Mouse (Mus musculus) hindbrain, embryonic 12.5 days (tissue): ENCODE data around the gene Ttc9b. TPM values are rescaled to one million over a fixed set of nuclear protein-coding genes. Genes with fewer than 3 reads are reported as not detected.

Experiments used
- ATAC-seq: fragments of 200-750 bp; cut with Nextera tagmentation; 2 replicates; pipeline ENCODE4 v1.8.0; 2017; ENCODE audit warnings: moderate TSS enrichment; ENCODE audit not compliant: low FRiP score
- H3K27ac ChIP-seq: fragments of 300-500 bp; sonication (generic); 2 replicates; pipeline ENCODE4 v1.5.1; 2016; ENCODE audit warnings: mild to moderate bottlenecking
- H3K27me3 ChIP-seq: fragments of 300-500 bp; sonication (generic); 2 replicates; pipeline ENCODE4 v1.6.1; 2016; ENCODE audit warnings: mild to moderate bottlenecking
- H3K36me3 ChIP-seq: fragments of 300-500 bp; sonication (generic); 2 replicates; pipeline ENCODE4 v1.6.1; 2016; ENCODE audit warnings: mild to moderate bottlenecking
- H3K4me1 ChIP-seq: fragments of 300-500 bp; sonication (generic); 2 replicates; pipeline ENCODE4 v1.6.1; 2016
- H3K4me2 ChIP-seq: fragments of 300-500 bp; sonication (generic); replicated peaks from 2 replicates; pipeline ENCODE4 v1.6.1; 2016; ENCODE audit warnings: mild to moderate bottlenecking
- H3K4me3 ChIP-seq: fragments of 300-500 bp; sonication (generic); 2 replicates; pipeline ENCODE4 v1.5.1; 2016; ENCODE audit warnings: mild to moderate bottlenecking
- H3K9ac ChIP-seq: fragments of 300-500 bp; sonication (generic); 2 replicates; pipeline ENCODE4 v1.6.1; 2016; ENCODE audit warnings: mild to moderate bottlenecking, moderate library complexity
- H3K9me3 ChIP-seq: fragments of 300-500 bp; sonication (generic); replicated peaks from 2 replicates; pipeline ENCODE4 v1.6.1; 2016; ENCODE audit warnings: mild to moderate bottlenecking
- WGBS: fragments of 180-500 bp; shearing (Covaris S2); methylation state at CpG from one replicate; pipeline ENCODE4 v1.1.7; 2016; 5-methylcytosine and 5-hydroxymethylcytosine counted together
- polyA plus RNA-seq: library from polyadenylated mRNA; unstranded; fragments of >200 nt; fragmentation: Nextera tagmentation; extraction: Ambion mirVana; gene quantifications from 2 replicates; pipeline ENCODE4 v1.2.1, GENCODE M21; 2016

Ttc9b gene
- polyA plus RNA-seq, 1 experiment from 2014 or later, result 20.4 TPM

GRCm38 (mm10) chr7:27647281-27648002 is 6.3 kb upstream of the Ttc9b start:
- WGBS, result 90% methylated on average over 6 of the region's 6 CpGs
- no peak overlapping the region for H3K4me2 ChIP-seq
- H3K27me3 ChIP-seq, result peaks cover 4% of the 10 kb centered on the region
- ATAC-seq, result no peak
- no peak overlapping the region for H3K27ac ChIP-seq
- H3K4me3 ChIP-seq, result no peak overlapping the region
- no peaks in the 10 kb centered on the region for H3K9me3 ChIP-seq
- no peaks in the 10 kb centered on the region for H3K4me1 ChIP-seq
- H3K9ac ChIP-seq, result no peak overlapping the region
- H3K36me3 ChIP-seq, result no peaks in the 10 kb centered on the region

GRCm38 (mm10) chr7:27649723-27650122 is 4.0 kb upstream of the Ttc9b start:
- peaks cover 25% of the 10 kb centered on the region for H3K27me3 ChIP-seq
- peaks cover 9% of the 10 kb centered on the region for H3K4me1 ChIP-seq
- H3K27ac ChIP-seq, result no peak overlapping the region
- no peaks in the 10 kb centered on the region for H3K36me3 ChIP-seq
- 92% methylated on average over 11 of the region's 11 CpGs for WGBS
- no peak overlapping the region for H3K9ac ChIP-seq
- H3K4me3 ChIP-seq, result no peak overlapping the region
- H3K9me3 ChIP-seq, result no peaks in the 10 kb centered on the region
- no peak for ATAC-seq
- H3K4me2 ChIP-seq, result no peak overlapping the region

- Histone ChIP-seq H3K9ac (no peak overlapping the region), H3K36me3 (peaks cover 3% of the 10 kb centered on the region; the same call in 1 of the 2 replicates), H3K4me3 (no peak overlapping the region), H3K9me3 (no peaks in the 10 kb centered on the region), H3K27ac (no peak overlapping the region), H3K27me3 (peaks cover 37% of the 10 kb centered on the region), H3K4me2 (0 out of 2 replicates have a peak overlapping the region, but pooled peaks have one; percentile 13), H3K4me1 (peaks cover 9% of the 10 kb centered on the region)
- no peak for ATAC-seq
- 9% methylated on average over 10 of the region's 10 CpGs for WGBS
These were observed 2.8 kb upstream of the Ttc9b start for GRCm38 (mm10) chr7:27650949-27651348.

- Histone ChIP-seq H3K4me3 (peak overlapping the region; percentile 61), H3K9me3 (no peaks in the 10 kb centered on the region), H3K36me3 (peaks cover 39% of the 10 kb centered on the region), H3K27ac (no peak overlapping the region), H3K27me3 (peaks cover 73% of the 10 kb centered on the region), H3K4me2 (peak overlapping the region; percentile 84), H3K4me1 (peaks cover 9% of the 10 kb centered on the region), H3K9ac (peak overlapping the region; percentile 76)
- 64% methylated on average over 20 of the region's 20 CpGs for WGBS
- no peak for ATAC-seq
These were observed 1.0 kb downstream of the Ttc9b start for GRCm38 (mm10) chr7:27654607-27655276.

GRCm38 (mm10) chr7:27655545-27655944 is 1.8 kb downstream of the Ttc9b start:
- Histone ChIP-seq H3K27me3 (peaks cover 75% of the 10 kb centered on the region), H3K9ac (no peak overlapping the region), H3K27ac (no peak overlapping the region), H3K4me2 (no peak overlapping the region), H3K36me3 (peaks cover 45% of the 10 kb centered on the region), H3K4me3 (no peak overlapping the region), H3K4me1 (peaks cover 9% of the 10 kb centered on the region), H3K9me3 (no peaks in the 10 kb centered on the region)
- 73% methylated on average over 11 of the region's 11 CpGs for WGBS
- ATAC-seq, result no peak

- H3K4me2 ChIP-seq, result no peak overlapping the region
- ATAC-seq, result no peak
- H3K9me3 ChIP-seq, result no peaks in the 10 kb centered on the region
- peaks cover 55% of the 10 kb centered on the region for H3K36me3 ChIP-seq
- no peak overlapping the region for H3K4me3 ChIP-seq
- no peak overlapping the region for H3K9ac ChIP-seq
- 89% methylated on average over 16 of the region's 16 CpGs for WGBS
- peaks cover 9% of the 10 kb centered on the region for H3K4me1 ChIP-seq
- H3K27me3 ChIP-seq, result peaks cover 75% of the 10 kb centered on the region
- no peak overlapping the region for H3K27ac ChIP-seq
These were observed 2.9 kb downstream of the Ttc9b start for GRCm38 (mm10) chr7:27656600-27656999.

- no peak for ATAC-seq
- Histone ChIP-seq H3K4me3 (no peak overlapping the region), H3K27me3 (peaks cover 66% of the 10 kb centered on the region), H3K9ac (no peak overlapping the region), H3K27ac (no peak overlapping the region), H3K4me2 (no peak overlapping the region), H3K36me3 (peaks cover 61% of the 10 kb centered on the region), H3K9me3 (no peaks in the 10 kb centered on the region), H3K4me1 (peaks cover 9% of the 10 kb centered on the region)
- 32% methylated on average over 52 of the region's 53 CpGs for WGBS
These were observed 4.2 kb downstream of the Ttc9b start for GRCm38 (mm10) chr7:27657824-27658395.

- no peak for ATAC-seq
- H3K9me3 ChIP-seq, result no peaks in the 10 kb centered on the region
- H3K4me1 ChIP-seq, result peaks cover 3% of the 10 kb centered on the region
- H3K27ac ChIP-seq, result no peak overlapping the region
- H3K27me3 ChIP-seq, result peaks cover 58% of the 10 kb centered on the region
- peaks cover 64% of the 10 kb centered on the region for H3K36me3 ChIP-seq
- WGBS, result 61% methylated on average over 14 of the region's 14 CpGs
- no peak overlapping the region for H3K4me2 ChIP-seq
- H3K4me3 ChIP-seq, result no peak overlapping the region
- no peak overlapping the region for H3K9ac ChIP-seq
These were observed 5.3 kb downstream of the Ttc9b start for GRCm38 (mm10) chr7:27658712-27659663.

- Histone ChIP-seq H3K36me3 (peaks cover 65% of the 10 kb centered on the region), H3K4me3 (no peak overlapping the region), H3K9me3 (no peaks in the 10 kb centered on the region), H3K9ac (no peak overlapping the region), H3K27me3 (peaks cover 28% of the 10 kb centered on the region), H3K27ac (no peak overlapping the region), H3K4me2 (no peak overlapping the region), H3K4me1 (no peaks in the 10 kb centered on the region)
- WGBS, result 87% methylated on average over 4 of the region's 4 CpGs
- ATAC-seq, result no peak
These were observed 8.3 kb downstream of the Ttc9b start for GRCm38 (mm10) chr7:27662038-27662437.

- peak overlapping the region; percentile 91 for H3K4me3 ChIP-seq
- H3K4me1 ChIP-seq, result peaks cover 26% of the 10 kb centered on the region
- H3K9ac ChIP-seq, result peak overlapping the region; percentile 91
- H3K9me3 ChIP-seq, result no peaks in the 10 kb centered on the region
- no peaks in the 10 kb centered on the region for H3K27me3 ChIP-seq
- 56% methylated on average over 9 of the region's 9 CpGs for WGBS
- H3K36me3 ChIP-seq, result peaks cover 22% of the 10 kb centered on the region
- peak overlapping the region; percentile 99 for H3K4me2 ChIP-seq
- no peak for ATAC-seq
- no peak overlapping the region for H3K27ac ChIP-seq
These were observed 19.4 kb downstream of the Ttc9b start for GRCm38 (mm10) chr7:27673064-27673574.

GRCm38 (mm10) chr7:27673575-27674131 is 19.9 kb downstream of the Ttc9b start:
- Histone ChIP-seq H3K9me3 (no peaks in the 10 kb centered on the region), H3K4me3 (peak overlapping the region; percentile 91), H3K4me1 (peaks cover 26% of the 10 kb centered on the region), H3K9ac (peak overlapping the region; percentile 91), H3K27ac (0 out of 2 replicates have a peak overlapping the region, but pooled peaks have one; percentile 89), H3K4me2 (peak overlapping the region; percentile 99), H3K27me3 (no peaks in the 10 kb centered on the region), H3K36me3 (peaks cover 17% of the 10 kb centered on the region; the same call in 1 of the 2 replicates)
- 2% methylated on average over 43 of the region's 52 CpGs for WGBS
- peak; percentile 39 for ATAC-seq
